Mouse (Mus musculus): ENCODE measurements at regions not wholly inside any gene's neighbourhood (a gene's known extent, or its start where the extent isn't known, plus 50 kb on each side); places are given as distances from the start of the nearest gene placed in this dataset.

- Histone ChIP-seq H3K9me3 (ENCODE audit: low read length) (peaks cover 6% of the 10 kb centered on the region; the same call in 1 of the 2 replicates), H3K4me3 (replicated peaks; ENCODE audit: low read length) (no peak overlapping the region), H3K4me1 (replicated peaks; ENCODE audit: low read depth, low read length) (0 out of 2 replicates have a peak, but pooled peaks cover 2% of the 10 kb centered on the region), H3K27me3 (ENCODE audit: insufficient read depth, low read length) (peaks cover 4% of the 10 kb centered on the region; the same call in 1 of the 2 replicates), H3K36me3 (ENCODE audit: insufficient read depth, low read length) (no peaks in the 10 kb centered on the region)
- TF ChIP-seq NANOG (IDR thresholded peaks at IDR 0.05; ENCODE audit: borderline replicate concordance, low read length) = no peak
- TF ChIP-seq CTCF (conservative IDR thresholded peaks at IDR 0.05; ENCODE audit: low read length) = no peak
- TF ChIP-seq POU5F1 (IDR thresholded peaks at IDR 0.05; ENCODE audit: borderline replicate concordance, low read length) = no peak
Observed at GRCm38 (mm10) chr1:193434281-193434680, 64.2 kb upstream of the Camk1g start.

- peaks cover 6% of the 10 kb centered on the region; the same call in 1 of the 2 replicates for H3K9me3 ChIP-seq (ENCODE audit: low read length)
- H3K27me3 ChIP-seq (ENCODE audit: insufficient read depth, low read length) = peaks cover 4% of the 10 kb centered on the region; the same call in 1 of the 2 replicates
- 0 out of 2 replicates have a peak, but pooled peaks cover 2% of the 10 kb centered on the region for H3K4me1 ChIP-seq (replicated peaks; ENCODE audit: low read depth, low read length)
- TF ChIP-seq CTCF (conservative IDR thresholded peaks at IDR 0.05; ENCODE audit: low read length) (no peak), POU5F1 (IDR thresholded peaks at IDR 0.05; ENCODE audit: borderline replicate concordance, low read length) (no peak), NANOG (IDR thresholded peaks at IDR 0.05; ENCODE audit: borderline replicate concordance, low read length) (no peak)
- H3K4me3 ChIP-seq (replicated peaks; ENCODE audit: low read length) = no peak overlapping the region
- no peaks in the 10 kb centered on the region for H3K36me3 ChIP-seq (ENCODE audit: insufficient read depth, low read length)
Observed at GRCm38 (mm10) chr1:193433493-193434021, 63.5 kb upstream of the Camk1g start.

GRCm38 (mm10) chr1:193430231-193430630, 60.1 kb upstream of the Camk1g start:
- TF ChIP-seq POU5F1 (IDR thresholded peaks at IDR 0.05; ENCODE audit: borderline replicate concordance, low read length) (no peak), NANOG (IDR thresholded peaks at IDR 0.05; ENCODE audit: borderline replicate concordance, low read length) (no peak), CTCF (conservative IDR thresholded peaks at IDR 0.05; ENCODE audit: low read length) (no peak)
- H3K36me3 ChIP-seq (ENCODE audit: insufficient read depth, low read length) = no peaks in the 10 kb centered on the region
- H3K27me3 ChIP-seq (ENCODE audit: insufficient read depth, low read length) = no peaks in the 10 kb centered on the region
- no peak overlapping the region for H3K4me3 ChIP-seq (replicated peaks; ENCODE audit: low read length)
- H3K4me1 ChIP-seq (replicated peaks; ENCODE audit: low read depth, low read length) = 0 out of 2 replicates have a peak, but pooled peaks cover 2% of the 10 kb centered on the region
- H3K9me3 ChIP-seq (ENCODE audit: low read length) = peaks cover 6% of the 10 kb centered on the region; the same call in 1 of the 2 replicates

GRCm38 (mm10) chr1:193423653-193424075, 53.6 kb upstream of the Camk1g start:
- Histone ChIP-seq H3K36me3 (ENCODE audit: insufficient read depth, low read length) (no peaks in the 10 kb centered on the region), H3K9me3 (ENCODE audit: low read length) (no peaks in the 10 kb centered on the region), H3K4me1 (replicated peaks; ENCODE audit: low read depth, low read length) (0 out of 2 replicates have a peak, but pooled peaks cover 3% of the 10 kb centered on the region), H3K27me3 (ENCODE audit: insufficient read depth, low read length) (peaks cover 17% of the 10 kb centered on the region), H3K4me3 (replicated peaks; ENCODE audit: low read length) (no peak overlapping the region)
- TF ChIP-seq POU5F1 (IDR thresholded peaks at IDR 0.05; ENCODE audit: borderline replicate concordance, low read length) (no peak), CTCF (conservative IDR thresholded peaks at IDR 0.05; ENCODE audit: low read length) (no peak), NANOG (IDR thresholded peaks at IDR 0.05; ENCODE audit: borderline replicate concordance, low read length) (no peak)

- Histone ChIP-seq H3K36me3 (ENCODE audit: insufficient read depth, low read length) (no peaks in the 10 kb centered on the region), H3K27me3 (ENCODE audit: insufficient read depth, low read length) (peaks cover 20% of the 10 kb centered on the region), H3K9me3 (ENCODE audit: low read length) (no peaks in the 10 kb centered on the region), H3K4me1 (replicated peaks; ENCODE audit: low read depth, low read length) (peaks cover 7% of the 10 kb centered on the region; the same call in 1 of the 2 replicates), H3K4me3 (replicated peaks; ENCODE audit: low read length) (no peak overlapping the region)
- TF ChIP-seq NANOG (IDR thresholded peaks at IDR 0.05; ENCODE audit: borderline replicate concordance, low read length) (no peak), POU5F1 (IDR thresholded peaks at IDR 0.05; ENCODE audit: borderline replicate concordance, low read length) (no peak), CTCF (conservative IDR thresholded peaks at IDR 0.05; ENCODE audit: low read length) (no peak)
Observed at GRCm38 (mm10) chr1:193422886-193423285, 52.8 kb upstream of the Camk1g start.

GRCm38 (mm10) chr1:193421820-193422219, 51.7 kb upstream of the Camk1g start:
- Histone ChIP-seq H3K9me3 (ENCODE audit: low read length) (no peaks in the 10 kb centered on the region), H3K4me3 (replicated peaks; ENCODE audit: low read length) (no peak overlapping the region), H3K27me3 (ENCODE audit: insufficient read depth, low read length) (peaks cover 20% of the 10 kb centered on the region), H3K36me3 (ENCODE audit: insufficient read depth, low read length) (no peaks in the 10 kb centered on the region), H3K4me1 (replicated peaks; ENCODE audit: low read depth, low read length) (peaks cover 14% of the 10 kb centered on the region)
- no peak for TF ChIP-seq POU5F1 (IDR thresholded peaks at IDR 0.05; ENCODE audit: borderline replicate concordance, low read length)
- no peak for TF ChIP-seq NANOG (IDR thresholded peaks at IDR 0.05; ENCODE audit: borderline replicate concordance, low read length)
- TF ChIP-seq CTCF (conservative IDR thresholded peaks at IDR 0.05; ENCODE audit: low read length) = no peak

- no peak overlapping the region for H3K4me3 ChIP-seq (replicated peaks; ENCODE audit: low read length)
- H3K27me3 ChIP-seq (ENCODE audit: insufficient read depth, low read length) = peaks cover 20% of the 10 kb centered on the region
- no peaks in the 10 kb centered on the region for H3K36me3 ChIP-seq (ENCODE audit: insufficient read depth, low read length)
- TF ChIP-seq CTCF (conservative IDR thresholded peaks at IDR 0.05; ENCODE audit: low read length) (no peak), POU5F1 (IDR thresholded peaks at IDR 0.05; ENCODE audit: borderline replicate concordance, low read length) (no peak), NANOG (IDR thresholded peaks at IDR 0.05; ENCODE audit: borderline replicate concordance, low read length) (no peak)
- H3K4me1 ChIP-seq (replicated peaks; ENCODE audit: low read depth, low read length) = peaks cover 14% of the 10 kb centered on the region
- H3K9me3 ChIP-seq (ENCODE audit: low read length) = no peaks in the 10 kb centered on the region
Observed at GRCm38 (mm10) chr1:193421414-193421813, 51.3 kb upstream of the Camk1g start.

Data from E14TG2a.4 (cell line).